Mouse (Mus musculus): ENCODE measurements at regions not wholly inside any gene's neighbourhood (a gene's known extent, or its start where the extent isn't known, plus 50 kb on each side); places are given as distances from the start of the nearest gene placed in this dataset.
"Not testable (repeated sequence)": the region's sequence is repeated elsewhere in the genome, so short reads cannot be mapped to it uniquely, and the experiment has no call there.

- DNase-seq; intact Hi-C loops (cut with DNase I); H3K79me2 ChIP-seq (replicated peaks; ENCODE audit: control insufficient read depth, insufficient read depth, low read length); H3K27me3 ChIP-seq (ENCODE audit: control insufficient read depth, insufficient read depth, low read length); H3K4me3 ChIP-seq; H3K27ac ChIP-seq; H3K36me3 ChIP-seq (ENCODE audit: control insufficient read depth, insufficient read depth, low read length); H3K9ac ChIP-seq (ENCODE audit: low read depth, low read length); H3K4me1 ChIP-seq (ENCODE audit: control insufficient read depth, insufficient read depth, low read length): not testable (repeated sequence)
Observed at GRCm38 (mm10) chr13:50754911-50755310, 56.8 kb downstream of the Gm8765 start.

GRCm38 (mm10) chr13:50756334-50756733 lies 58.2 kb downstream of the Gm8765 start:
- intact Hi-C loops (cut with DNase I); H3K4me3 ChIP-seq; H3K4me1 ChIP-seq (ENCODE audit: control insufficient read depth, insufficient read depth, low read length); H3K27ac ChIP-seq; H3K36me3 ChIP-seq (ENCODE audit: control insufficient read depth, insufficient read depth, low read length); DNase-seq; H3K27me3 ChIP-seq (ENCODE audit: control insufficient read depth, insufficient read depth, low read length); H3K79me2 ChIP-seq (replicated peaks; ENCODE audit: control insufficient read depth, insufficient read depth, low read length); H3K9ac ChIP-seq (ENCODE audit: low read depth, low read length): not testable (repeated sequence)
- 75% methylated on average over 1 of the region's 1 CpGs for WGBS

- Histone ChIP-seq H3K9ac (ENCODE audit: low read depth, low read length) (no peak overlapping the region), H3K79me2 (replicated peaks; ENCODE audit: control insufficient read depth, insufficient read depth, low read length) (no peaks in the 10 kb centered on the region), H3K27me3 (ENCODE audit: control insufficient read depth, insufficient read depth, low read length) (no peaks in the 10 kb centered on the region), H3K27ac (no peak overlapping the region), H3K4me3 (no peak overlapping the region), H3K36me3 (ENCODE audit: control insufficient read depth, insufficient read depth, low read length) (no peaks in the 10 kb centered on the region), H3K4me1 (ENCODE audit: control insufficient read depth, insufficient read depth, low read length) (no peaks in the 10 kb centered on the region)
- intact Hi-C loops (cut with DNase I): loop anchor here (5.0 kb wide), 1 partner anchor 437 kb away; no protein-coding TSS in a partner anchor
- TF ChIP-seq EP300 (IDR thresholded peaks at IDR 0.05; ENCODE audit: insufficient read depth, low read depth, low read length): no peak
- no peak for TF ChIP-seq POLR2A (IDR thresholded peaks at IDR 0.05; ENCODE audit: insufficient read depth, low read depth, low read length)
- DNase-seq: no peak
- 40% methylated on average over 2 of the region's 2 CpGs for WGBS
Observed at GRCm38 (mm10) chr13:50764618-50765017, 66.5 kb downstream of the Gm8765 start.

GRCm38 (mm10) chr13:50780036-50780435 lies 81.9 kb downstream of the Gm8765 start:
- H3K9ac ChIP-seq (ENCODE audit: low read depth, low read length); H3K4me3 ChIP-seq; H3K79me2 ChIP-seq (replicated peaks; ENCODE audit: control insufficient read depth, insufficient read depth, low read length); H3K27ac ChIP-seq; intact Hi-C loops (cut with DNase I); H3K36me3 ChIP-seq (ENCODE audit: control insufficient read depth, insufficient read depth, low read length); H3K27me3 ChIP-seq (ENCODE audit: control insufficient read depth, insufficient read depth, low read length); H3K4me1 ChIP-seq (ENCODE audit: control insufficient read depth, insufficient read depth, low read length): not testable (repeated sequence)
- peak in 1 of 2 experiments; percentile 8 for DNase-seq

GRCm38 (mm10) chr13:50829879-50830550 lies 131.9 kb downstream of the Gm8765 start:
- H3K4me1 ChIP-seq (ENCODE audit: control insufficient read depth, insufficient read depth, low read length); H3K27ac ChIP-seq; intact Hi-C loops (cut with DNase I); H3K4me3 ChIP-seq; H3K9ac ChIP-seq (ENCODE audit: low read depth, low read length); H3K79me2 ChIP-seq (replicated peaks; ENCODE audit: control insufficient read depth, insufficient read depth, low read length); DNase-seq; H3K36me3 ChIP-seq (ENCODE audit: control insufficient read depth, insufficient read depth, low read length); H3K27me3 ChIP-seq (ENCODE audit: control insufficient read depth, insufficient read depth, low read length): not testable (repeated sequence)
- TF ChIP-seq CTCF (IDR thresholded peaks at IDR 0.05): peak; percentile 55
- 24% methylated on average over 4 of the region's 5 CpGs for WGBS
